Mouse (Mus musculus) testis, adult 2 months (tissue): ENCODE measurements at regions not wholly inside any gene's neighbourhood (a gene's known extent, or its start where the extent isn't known, plus 50 kb on each side); places are given as distances from the start of the nearest gene placed in this dataset.

Experiments
- CTCF ChIP-seq: fragments of 200-500 bp; IDR thresholded peaks from 2 replicates; pipeline ENCODE4 v1.5.1; 2012; ENCODE audit warnings: low read depth, mild to moderate bottlenecking, inconsistent platforms, low read length, moderate library complexity; ENCODE audit not compliant: control insufficient read depth, insufficient read depth, insufficient replicate concordance
- POLR2A ChIP-seq: fragments of 200-500 bp; IDR thresholded peaks from 2 replicates; pipeline ENCODE4 v1.6.1; 2012; ENCODE audit warnings: low read depth, mild to moderate bottlenecking, inconsistent platforms, low read length, moderate library complexity; ENCODE audit not compliant: control insufficient read depth

DNA sequence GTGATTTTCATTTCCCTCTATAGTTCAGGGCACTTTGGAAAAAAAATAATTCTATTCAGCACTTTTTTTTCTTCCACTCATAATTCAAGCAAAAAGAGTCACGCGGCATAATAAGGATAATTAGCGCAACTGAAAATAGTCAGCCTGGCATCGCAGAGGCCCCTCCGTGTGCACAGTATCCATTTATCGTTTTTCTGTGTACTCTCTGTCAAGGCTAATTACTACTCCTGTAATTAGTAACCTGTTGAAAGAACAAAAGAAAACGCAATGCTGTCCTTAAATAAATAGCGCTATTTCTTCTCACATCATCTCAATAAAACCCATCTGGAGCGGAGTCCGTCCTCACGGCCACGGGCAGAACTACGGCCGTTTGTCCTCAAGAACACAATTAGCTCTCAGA, 95.1 kb upstream of the Atxn1 start:
- TF ChIP-seq CTCF (no peak), POLR2A (no peak)
